Mouse (Mus musculus) stomach, postnatal 0 days (tissue): ENCODE data around the gene Clasp2. TPM values are rescaled to one million over a fixed set of nuclear protein-coding genes. Genes with fewer than 3 reads are reported as not detected.

Source experiments
- ATAC-seq: fragments of 200-750 bp; cut with Nextera tagmentation; 2 replicates; pipeline ENCODE4 v1.8.0; 2017; ENCODE audit not compliant: low FRiP score, low TSS enrichment
- DNase-seq: peaks from one replicate; pipeline ENCODE4 v3.0.0-alpha.2; 2016; ENCODE audit warnings: low spot score
- H3K27ac ChIP-seq: fragments of 300-500 bp; sonication (generic); replicated peaks from 2 replicates; pipeline ENCODE4 v1.5.1; 2014; ENCODE audit warnings: mild to moderate bottlenecking, control low read depth
- H3K27me3 ChIP-seq: fragments of 300-500 bp; sonication (generic); 2 replicates; pipeline ENCODE4 v1.6.1; 2014; ENCODE audit warnings: low read length; ENCODE audit not compliant: control insufficient read depth, insufficient read depth
- H3K36me3 ChIP-seq: fragments of 300-500 bp; sonication (generic); 2 replicates; pipeline ENCODE4 v1.6.1; 2014; ENCODE audit warnings: low read length, mixed read lengths; ENCODE audit not compliant: control insufficient read depth, insufficient read depth
- H3K4me1 ChIP-seq: fragments of 300-500 bp; sonication (generic); replicated peaks from 2 replicates; pipeline ENCODE4 v1.6.1; 2014; ENCODE audit warnings: antibody characterized with exemption; ENCODE audit not compliant: control insufficient read depth, insufficient read depth
- H3K4me2 ChIP-seq: fragments of 300-500 bp; sonication (generic); replicated peaks from 2 replicates; pipeline ENCODE4 v1.6.1; 2014; ENCODE audit warnings: low read depth, mild to moderate bottlenecking, control low read depth, moderate library complexity
- H3K4me3 ChIP-seq: fragments of 300-500 bp; sonication (generic); 2 replicates; pipeline ENCODE4 v1.5.1; 2014; ENCODE audit warnings: low read depth, low read length, control low read depth
- H3K9ac ChIP-seq: fragments of 300-500 bp; sonication (generic); 2 replicates; pipeline ENCODE4 v1.6.1; 2014; ENCODE audit warnings: mild to moderate bottlenecking, low read length, control low read depth, mixed read lengths
- H3K9me3 ChIP-seq: fragments of 300-500 bp; sonication (generic); 2 replicates; pipeline ENCODE4 v1.6.1; 2016; ENCODE audit warnings: low read length; ENCODE audit not compliant: control insufficient read depth
- CTCF ChIP-seq: IDR thresholded peaks from 2 replicates; pipeline ENCODE4 v1.5.1; 2016; ENCODE audit warnings: antibody characterized with exemption, low read depth, mild to moderate bottlenecking, moderate library complexity
- EP300 ChIP-seq: optimal IDR thresholded peaks from 2 replicates; pipeline ENCODE3; 2016; ENCODE audit warnings: antibody characterized with exemption
- WGBS: fragments of 180-500 bp; shearing (Covaris S2); extraction: QIAGEN DNeasy Blood & Tissue Kit; methylation state at CpG from one replicate; pipeline ENCODE4 v1.1.7; 2014; 5-methylcytosine and 5-hydroxymethylcytosine counted together
- polyA plus RNA-seq: library from polyadenylated mRNA; unstranded; fragments of >200 nt; fragmentation: Nextera tagmentation; extraction: Ambion mirVana; gene quantifications from 2 replicates; pipeline ENCODE4 v1.2.1, GENCODE M21; 2015

Clasp2 gene
- polyA plus RNA-seq, 1 experiment from 2014 or later, result 8.6 TPM

GRCm38 (mm10) chr9:113742361-113742794 lies 1.1 kb downstream of the Clasp2 start:
- TF ChIP-seq EP300, result no peak
- peak; percentile 74 for TF ChIP-seq CTCF
- Histone ChIP-seq H3K4me3 (peak overlapping the region; percentile 100), H3K4me2 (peak overlapping the region; percentile 70), H3K9ac (peak overlapping the region; percentile 92; the same call in 1 of the 2 replicates), H3K9me3 (no peaks in the 10 kb centered on the region), H3K4me1 (peaks cover 7% of the 10 kb centered on the region; the same call in 1 of the 2 replicates), H3K27me3 (no peaks in the 10 kb centered on the region), H3K36me3 (no peaks in the 10 kb centered on the region), H3K27ac (no peak overlapping the region)
- 1% methylated on average over 17 of the region's 17 CpGs for whole genome bisulfite sequencing
- ATAC-seq (no peak), DNase-seq (no peak)

DNA sequence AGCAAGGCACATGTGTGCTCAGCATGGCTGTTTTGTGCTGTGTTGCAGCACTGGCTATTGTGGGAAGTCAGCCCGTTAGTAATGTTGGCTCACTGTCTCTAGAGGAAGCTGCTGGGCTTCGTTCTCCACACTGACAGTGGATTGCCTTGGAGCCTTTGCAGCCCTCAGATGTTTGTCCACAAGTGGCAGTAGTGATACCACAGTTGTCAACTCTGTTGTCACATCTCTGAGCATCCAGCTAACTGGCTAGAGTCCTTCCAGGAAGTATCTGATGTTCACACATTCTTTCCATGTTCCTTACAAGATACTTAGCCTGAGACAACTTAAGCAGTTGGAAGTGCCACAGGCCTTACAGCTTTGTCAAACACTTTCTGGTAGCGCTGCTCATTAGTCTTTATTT lies 2.0 kb downstream of the Clasp2 start:
- ATAC-seq (no peak), DNase-seq (no peak)
- Histone ChIP-seq H3K4me3 (no peak overlapping the region), H3K4me2 (no peak overlapping the region), H3K9me3 (no peaks in the 10 kb centered on the region), H3K36me3 (no peaks in the 10 kb centered on the region), H3K27ac (no peak overlapping the region), H3K4me1 (peaks cover 7% of the 10 kb centered on the region; the same call in 1 of the 2 replicates), H3K9ac (no peak overlapping the region), H3K27me3 (no peaks in the 10 kb centered on the region)
- TF ChIP-seq EP300 (no peak), CTCF (no peak)
- WGBS, result 48% methylated on average over 3 of the region's 3 CpGs

DNA sequence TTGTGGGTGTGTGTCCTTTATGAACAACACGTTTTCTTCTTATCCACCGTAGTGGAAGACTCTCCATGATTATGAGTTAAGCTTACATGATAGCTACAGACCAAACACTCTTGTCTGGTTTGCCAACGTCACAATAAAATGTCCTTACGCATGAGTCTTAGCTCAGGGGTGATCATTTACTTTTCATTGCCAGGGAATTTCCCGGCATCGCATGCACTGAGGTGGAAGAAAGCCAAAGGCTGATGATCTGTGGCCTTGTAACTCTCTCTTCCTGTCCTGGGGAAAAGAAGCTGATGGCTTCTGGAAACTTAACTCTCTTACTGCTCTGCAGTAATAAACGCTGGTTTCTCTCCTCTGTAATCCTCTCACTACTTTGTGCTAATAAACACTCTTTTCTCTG lies 8.1 kb downstream of the Clasp2 start:
- WGBS, result 51% methylated on average over 7 of the region's 7 CpGs
- Histone ChIP-seq H3K27ac (no peak overlapping the region), H3K9me3 (no peaks in the 10 kb centered on the region), H3K36me3 (no peaks in the 10 kb centered on the region), H3K4me3 (no peak overlapping the region), H3K27me3 (no peaks in the 10 kb centered on the region), H3K4me2 (no peak overlapping the region), H3K4me1 (no peaks in the 10 kb centered on the region), H3K9ac (no peak overlapping the region)
- DNase-seq (no peak), ATAC-seq (no peak)
- TF ChIP-seq EP300 (no peak), CTCF (no peak)

DNA sequence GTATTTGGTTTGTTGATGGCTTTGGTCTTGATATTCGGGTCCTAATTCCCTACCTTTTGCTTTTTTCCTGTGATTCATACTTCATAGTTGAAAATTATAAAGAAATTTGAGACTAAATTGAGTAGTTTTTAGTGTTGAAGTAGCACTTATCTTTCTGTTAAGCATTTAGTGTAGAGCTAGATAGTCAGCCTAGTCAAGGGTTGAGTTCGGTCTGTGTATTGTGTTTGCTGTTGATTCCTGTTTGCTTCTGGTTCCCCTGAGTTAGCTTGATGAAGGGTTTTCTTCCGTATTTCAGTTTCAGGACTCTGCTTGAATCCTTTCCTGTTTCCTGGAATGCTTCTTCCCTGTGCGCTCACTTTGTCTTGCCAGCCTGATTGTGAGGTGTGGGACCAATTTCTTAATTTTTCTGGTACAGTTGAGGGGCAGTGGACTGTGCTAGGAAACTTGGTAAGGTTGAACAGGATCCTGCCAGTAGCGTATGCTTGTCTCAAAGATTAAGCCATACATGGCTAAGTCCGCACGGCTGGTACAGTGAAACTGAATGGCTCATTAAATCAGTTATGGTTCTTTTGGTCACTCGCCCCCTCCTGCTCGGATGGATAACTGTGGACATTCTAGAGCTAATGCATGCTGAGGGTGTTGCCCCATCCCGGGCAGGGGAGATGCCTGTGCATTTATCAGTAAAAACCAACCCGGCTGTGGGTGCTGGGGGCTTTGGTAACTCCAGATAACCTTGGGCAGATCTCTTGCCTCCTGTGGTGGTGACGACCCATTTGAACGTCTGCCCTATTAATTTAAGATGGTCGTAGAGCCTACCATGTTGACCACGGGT lies 14.8 kb downstream of the Clasp2 start:
- no peak overlapping the region for H3K27ac ChIP-seq
- WGBS, result 89% methylated on average over 15 of the region's 15 CpGs
- TF ChIP-seq CTCF (no peak), EP300 (no peak)

GRCm38 (mm10) chr9:113758472-113758871 lies 17.2 kb downstream of the Clasp2 start:
- Histone ChIP-seq H3K9me3 (no peaks in the 10 kb centered on the region), H3K4me1 (no peaks in the 10 kb centered on the region), H3K9ac (no peak overlapping the region), H3K27ac (no peak overlapping the region), H3K36me3 (0 out of 2 replicates have a peak, but pooled peaks cover 2% of the 10 kb centered on the region), H3K4me3 (no peak overlapping the region), H3K4me2 (no peak overlapping the region), H3K27me3 (no peaks in the 10 kb centered on the region)
- ATAC-seq (no peak), DNase-seq (no peak)
- WGBS, result 90% methylated on average over 10 of the region's 10 CpGs
- TF ChIP-seq CTCF (no peak), EP300 (no peak)

More for the DNA sequence above, 14.8 kb downstream of the Clasp2 start:
- ATAC-seq (no peak), DNase-seq (no peak)
- Histone ChIP-seq H3K9ac (no peak overlapping the region), H3K4me3 (no peak overlapping the region), H3K27me3 (no peaks in the 10 kb centered on the region), H3K4me1 (no peaks in the 10 kb centered on the region), H3K9me3 (no peaks in the 10 kb centered on the region), H3K36me3 (no peaks in the 10 kb centered on the region), H3K4me2 (no peak overlapping the region)

- 0 out of 2 replicates have a peak, but pooled peaks cover 2% of the 10 kb centered on the region for H3K36me3 ChIP-seq
- H3K4me1 ChIP-seq, result no peaks in the 10 kb centered on the region
- 100% methylated on average over 1 of the region's 1 CpGs for WGBS
- no peak for DNase-seq
- no peaks in the 10 kb centered on the region for H3K27me3 ChIP-seq
- H3K9ac ChIP-seq, result no peak overlapping the region
- no peaks in the 10 kb centered on the region for H3K9me3 ChIP-seq
- peak; percentile 38 for TF ChIP-seq CTCF
- TF ChIP-seq EP300, result no peak
- ATAC-seq, result no peak
- no peak overlapping the region for H3K4me3 ChIP-seq
- H3K27ac ChIP-seq, result no peak overlapping the region
- H3K4me2 ChIP-seq, result no peak overlapping the region
Observed at GRCm38 (mm10) chr9:113759684-113760083, 18.4 kb downstream of the Clasp2 start.
